In the genomic region with DNA sequence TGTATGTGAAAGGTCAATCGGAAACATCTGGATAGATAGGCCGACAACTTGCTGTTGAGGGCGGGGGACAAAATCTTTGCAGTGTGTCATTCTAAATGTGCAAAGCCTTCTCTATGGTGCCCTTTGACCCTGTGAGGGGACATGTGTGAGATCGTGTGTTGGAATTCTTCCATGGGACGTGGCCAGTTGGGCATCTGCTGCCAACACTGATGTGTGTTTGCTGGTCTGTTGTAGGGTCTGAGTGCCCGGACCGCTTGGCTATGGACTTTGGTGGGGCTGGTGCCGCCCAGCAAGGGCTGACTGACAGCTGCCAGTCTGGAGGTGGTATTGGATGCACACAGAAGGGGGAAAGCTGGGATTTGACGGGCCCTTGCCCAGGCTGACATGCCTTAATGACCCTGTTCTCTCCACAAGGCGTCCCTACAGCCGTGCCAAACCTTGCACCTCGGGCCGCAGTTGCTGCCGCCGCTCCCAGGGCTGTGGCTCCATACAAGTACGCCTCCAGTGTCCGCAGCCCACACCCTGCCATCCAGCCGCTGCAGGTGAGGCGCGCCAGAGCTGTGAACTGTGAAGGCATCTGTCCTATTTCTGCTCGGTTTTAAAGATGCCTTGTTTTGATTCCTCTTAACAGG, we compare ENCODE assay signal across 22 mouse cellular contexts. TPM values are rescaled to one million over a fixed set of nuclear protein-coding genes. Genes with fewer than 3 reads are reported as not detected.
"Had no signal": no experiment of that assay in that cellular context is flagged by ENCODE, and none has a peak within 500 bp of the region (broad histone marks: within the 10 kb centered on the region; RNA-seq: fewer than 3 reads in every experiment).

No protein-coding gene starts in this region.

- H3K9me3 ChIP-seq: limb, embryonic 12.5 days; liver, embryonic 15.5 days; megakaryocyte, embryonic 14.5 days; midbrain, embryonic 15.5 days; neural tube, embryonic 12.5 days had no signal

- DNase-seq: kidney, postnatal 10 days; kidney, postnatal 4 days; lung, adult 2 months; right cerebral cortex, postnatal 4 days; spleen, adult 18-20 months; thymus, postnatal 36 days had no signal

- H3K27me3 ChIP-seq: limb, embryonic 12.5 days; liver, embryonic 15.5 days; megakaryocyte, embryonic 14.5 days; midbrain, embryonic 15.5 days; neural tube, embryonic 12.5 days had no signal

- ATAC-seq: lung, postnatal 0 days; midbrain, embryonic 15.5 days had no signal

- H3K4me3 ChIP-seq: layer of hippocampus, adult 2 months; limb, embryonic 12.5 days; liver, embryonic 15.5 days; megakaryocyte, embryonic 14.5 days; midbrain, embryonic 15.5 days; neural tube, embryonic 12.5 days had no signal

- H3K4me1 ChIP-seq: limb, embryonic 12.5 days; midbrain, embryonic 15.5 days; neural tube, embryonic 12.5 days had no signal

- H3K9ac ChIP-seq: limb, embryonic 12.5 days; liver, embryonic 15.5 days; midbrain, embryonic 15.5 days; neural tube, embryonic 12.5 days had no signal

- H3K4me2 ChIP-seq: limb, embryonic 12.5 days; liver, embryonic 11.5 days; liver, embryonic 15.5 days; midbrain, embryonic 11.5 days; midbrain, embryonic 15.5 days; neural tube, embryonic 12.5 days had no signal

- H3K27ac ChIP-seq: layer of hippocampus, adult 2 months; limb, embryonic 12.5 days; liver, embryonic 15.5 days; macrophage; midbrain, embryonic 15.5 days; neural tube, embryonic 12.5 days had no signal

RNA-seq across cellular contexts. Expression of a gene that starts 27.8 kb away (rescaled TPM):
- total RNA-seq: layer of hippocampus, adult 2 months; layer of hippocampus, postnatal 10 days; left cerebral cortex, postnatal 36 days; monocyte, adult 5-6 weeks; neutrophil, adult 5-6 weeks had no signal
- polyA plus RNA-seq: limb, embryonic 12.5 days; liver, embryonic 15.5 days; lung, adult 2 months; lung, postnatal 0 days; macrophage; midbrain, embryonic 11.5 days; neural tube, embryonic 12.5 days; stomach, embryonic 14.5 days; thymus, postnatal 0 days had no signal

RNA-seq across cellular contexts. Expression of a gene that starts 47.4 kb away (rescaled TPM):
- total RNA-seq: layer of hippocampus, postnatal 10 days; monocyte, adult 5-6 weeks; neutrophil, adult 5-6 weeks had no signal
- polyA plus RNA-seq: macrophage; midbrain, embryonic 15.5 days; stomach, embryonic 14.5 days had no signal
